Comparison of ENCODE assay signal across 34 mouse cellular contexts in genomic region chr11:107714368-107714767, GRCm38 (mm10). TPM values are rescaled to one million over a fixed set of nuclear protein-coding genes. Genes with fewer than 3 reads are reported as not detected.
DNase-seq lines count a peak whose midpoint lies in the region; ATAC-seq and TF ChIP-seq lines count a peak whose summit lies in the region.
"Had no signal": no experiment of that assay in that cellular context is flagged by ENCODE, and none has a peak within 500 bp of the region (broad histone marks: within the 10 kb centered on the region; RNA-seq: fewer than 3 reads in every experiment).

No protein-coding gene starts in this region.

- H3K4me2 ChIP-seq in hindbrain, postnatal 0 days (ENCODE audit: low read depth, low read length) = no peak overlapping the region
- no peak overlapping the region for H3K4me2 ChIP-seq in hindbrain, embryonic 11.5 days (replicated peaks; ENCODE audit: low read depth, low read length)
- H3K4me2 ChIP-seq: heart, embryonic 15.5 days; hindbrain, embryonic 14.5 days; kidney, embryonic 15.5 days; limb, embryonic 13.5 days; liver, embryonic 12.5 days; midbrain, embryonic 11.5 days; neural tube, embryonic 13.5 days; stomach, embryonic 15.5 days had no signal

- no peak overlapping the region for H3K9ac ChIP-seq in hindbrain, postnatal 0 days (replicated peaks; ENCODE audit: low read length)
- no peak overlapping the region for H3K9ac ChIP-seq in hindbrain, embryonic 11.5 days (ENCODE audit: low read depth, low read length)
- H3K9ac ChIP-seq: heart, embryonic 15.5 days; hindbrain, embryonic 14.5 days; kidney, embryonic 15.5 days; limb, embryonic 13.5 days; liver, embryonic 12.5 days; liver, postnatal 0 days; neural tube, embryonic 13.5 days; stomach, embryonic 15.5 days had no signal

- ATAC-seq in hindbrain, postnatal 0 days = 0 out of 2 replicates have a peak, but pooled peaks have one; percentile 24
- ATAC-seq in hindbrain, embryonic 11.5 days (ENCODE audit: low FRiP score) = no peak
- ATAC-seq: forebrain, embryonic 14.5 days; inflammation-experienced regulatory T-cells, adult 6 months; liver, embryonic 12.5 days; liver, postnatal 0 days had no signal

- no peaks in the 10 kb centered on the region for H3K9me3 ChIP-seq in hindbrain, postnatal 0 days (ENCODE audit: low read length)
- no peaks in the 10 kb centered on the region for H3K9me3 ChIP-seq in hindbrain, embryonic 11.5 days (ENCODE audit: control insufficient read depth, low read length)
- H3K9me3 ChIP-seq: heart, embryonic 15.5 days; kidney, embryonic 15.5 days; liver, embryonic 12.5 days; neural tube, embryonic 13.5 days; stomach, embryonic 15.5 days had no signal

- H3K4me3 ChIP-seq in hindbrain, postnatal 0 days (ENCODE audit: low read length) = no peak overlapping the region
- H3K4me3 ChIP-seq in hindbrain, embryonic 11.5 days (ENCODE audit: low read depth, low read length) = no peak overlapping the region
- H3K4me3 ChIP-seq in C2C12 (ENCODE audit: insufficient read depth, poor library complexity, severe bottlenecking) = no peak overlapping the region
- H3K4me3 ChIP-seq: heart, embryonic 10.5 days; heart, embryonic 15.5 days; kidney, embryonic 15.5 days; layer of hippocampus, adult 2 months; left cerebral cortex, adult 2 months; limb, embryonic 13.5 days; liver, embryonic 12.5 days; neural tube, embryonic 13.5 days; stomach, embryonic 15.5 days had no signal

- WGBS in hindbrain, postnatal 0 days = 64% methylated on average over 7 of the region's 7 CpGs
- 74% methylated on average over 7 of the region's 7 CpGs for WGBS in hindbrain, embryonic 11.5 days

- H3K36me3 ChIP-seq in hindbrain, postnatal 0 days (ENCODE audit: insufficient read depth, low read length) = no peaks in the 10 kb centered on the region
- no peaks in the 10 kb centered on the region for H3K36me3 ChIP-seq in hindbrain, embryonic 11.5 days (ENCODE audit: control insufficient read depth, insufficient read depth, low read length)
- no peaks in the 10 kb centered on the region for H3K36me3 ChIP-seq in C2C12 (ENCODE audit: control insufficient read depth, insufficient read depth)
- H3K36me3 ChIP-seq: G1E; heart, embryonic 10.5 days; heart, embryonic 15.5 days; kidney, embryonic 15.5 days; limb, embryonic 13.5 days; liver, embryonic 12.5 days; neural tube, embryonic 13.5 days; stomach, embryonic 15.5 days had no signal

- no peaks in the 10 kb centered on the region for H3K27me3 ChIP-seq in hindbrain, postnatal 0 days (ENCODE audit: insufficient read depth, low read length)
- H3K27me3 ChIP-seq in hindbrain, embryonic 11.5 days (ENCODE audit: control insufficient read depth, insufficient read depth, low read length) = no peaks in the 10 kb centered on the region
- H3K27me3 ChIP-seq in C2C12 (ENCODE audit: control insufficient read depth, insufficient read depth, insufficient read length) = no peaks in the 10 kb centered on the region
- H3K27me3 ChIP-seq: heart, embryonic 15.5 days; kidney, embryonic 15.5 days; limb, embryonic 13.5 days; neural tube, embryonic 13.5 days; stomach, embryonic 15.5 days had no signal

- peaks cover 5% of the 10 kb centered on the region for H3K79me2 ChIP-seq in C2C12 (ENCODE audit: control insufficient read depth, insufficient read depth)

- no peak overlapping the region for H3ac ChIP-seq in C2C12 (ENCODE audit: control insufficient read depth, insufficient read length, low read depth)

- no peak for DNase-seq in hindbrain, postnatal 0 days (ENCODE audit: low spot score)
- no peak for DNase-seq in hindbrain, embryonic 11.5 days (ENCODE audit: low spot score)
- peak; percentile 36 for DNase-seq in 3134 (ENCODE audit: extremely low read depth, insufficient read length, low spot score)
- DNase-seq in gastrocnemius, postnatal 25 days = peak; percentile 66
- no peak for DNase-seq in heart, adult 8-10 months (ENCODE audit: low spot score)
- DNase-seq in c-Kit-positive CD71-positive TER-119-positive erythroid progenitor cells, embryonic 14.5 days (ENCODE audit: low spot score) = no peak
- DNase-seq in adrenal gland, postnatal 25 days = no peak
- DNase-seq: adrenal gland, adult 8-10 months; cerebellum, adult 11 months; cerebellum, adult 9-11 months; kidney, adult 11 months; kidney, postnatal 36 days; liver, postnatal 0 days; thymus, postnatal 14 days had no signal

- H3K79me3 ChIP-seq in C2C12 (ENCODE audit: low read depth) = no peaks in the 10 kb centered on the region

- no peak for TF ChIP-seq CTCF in hindbrain, postnatal 0 days (IDR thresholded peaks at IDR 0.05; ENCODE audit: low read depth)
- TF ChIP-seq CTCF in C2C12 (IDR thresholded peaks at IDR 0.05; ENCODE audit: control insufficient read depth, insufficient read depth, insufficient read length) = no peak

- H3K27ac ChIP-seq in hindbrain, postnatal 0 days = no peak overlapping the region
- H3K27ac ChIP-seq in hindbrain, embryonic 11.5 days (ENCODE audit: low read depth, low read length) = no peak overlapping the region
- H3K27ac ChIP-seq: heart, embryonic 10.5 days; heart, embryonic 15.5 days; hindbrain, embryonic 14.5 days; kidney, embryonic 15.5 days; layer of hippocampus, adult 2 months; left cerebral cortex, adult 2 months; limb, embryonic 13.5 days; liver, embryonic 12.5 days; macrophage; neural tube, embryonic 13.5 days; stomach, embryonic 15.5 days had no signal

- H3K4me1 ChIP-seq in hindbrain, postnatal 0 days (ENCODE audit: insufficient read depth, low read length) = no peaks in the 10 kb centered on the region
- H3K4me1 ChIP-seq in hindbrain, embryonic 11.5 days (replicated peaks; ENCODE audit: control insufficient read depth, insufficient read depth, low read length) = no peaks in the 10 kb centered on the region
- H3K4me1 ChIP-seq: heart, embryonic 10.5 days; heart, embryonic 15.5 days; liver, embryonic 12.5 days; stomach, embryonic 15.5 days had no signal

TF ChIP-seq in C2C12, 6 proteins besides CTCF, POLR2A, EP300 and RAD21:
- TF ChIP-seq USF1 (IDR thresholded peaks at IDR 0.05; ENCODE audit: low read depth) (peak; percentile 36), MYOG (IDR thresholded peaks at IDR 0.05; ENCODE audit: control insufficient read depth, extremely low read depth, insufficient read length) (no peak), CEBPB (IDR thresholded peaks at IDR 0.05; ENCODE audit: low read depth) (no peak), MYOD1 (IDR thresholded peaks at IDR 0.05; ENCODE audit: control insufficient read depth, insufficient read length, low read depth) (peak; percentile 91), MAX (IDR thresholded peaks at IDR 0.05) (peak; percentile 80)

RNA-seq across cellular contexts. Expression of gene Cacng1, which starts 2.0 kb away (rescaled TPM):
- 0.89 and 1.1 TPM in 2 replicates for total RNA-seq in hindbrain, postnatal 0 days (2014; rRNA removed)
- 0.66 and 0.68 TPM in 2 replicates for polyA plus RNA-seq in hindbrain, postnatal 0 days (2015; fragmentation: Nextera tagmentation; extraction: Ambion mirVana)
- polyA plus RNA-seq in hindbrain, embryonic 11.5 days (2014; fragmentation: Nextera tagmentation; extraction: Ambion mirVana) = 0.36 and 0.43 TPM in 2 replicates
- polyA plus RNA-seq in C2C12 (2012; fragmentation: generic; extraction: Trizol) = 158 TPM
- 100 to 1,000 TPM; 226 to 264 TPM for total RNA-seq in gastrocnemius, postnatal 25 days (2021)
- under 1 TPM in 1 of 4 experiments, not detected in 3; 0.31 TPM for total RNA-seq in heart, adult 8-10 months (2022)
- total RNA-seq in adrenal gland, postnatal 25 days (2021) = not detected in 2 replicates
- total RNA-seq: common myeloid progenitor, adult 5-6 weeks; G1E; heart, postnatal 25 days; layer of hippocampus, adult 2 months; layer of hippocampus, postnatal 14 days; left cerebral cortex, adult 2 months; left cerebral cortex, postnatal 25 days had no signal
- polyA plus RNA-seq: heart, embryonic 10.5 days; inflammation-experienced regulatory T-cells, adult 6 months; liver, embryonic 12.5 days; macrophage had no signal

Comparison
In these comparisons a context has a peak if more than half of its experiments do, and no peak if none do; other contexts are left out.
1. DNase-seq: peak in 3134 (single experiment) and gastrocnemius, postnatal 25 days (single experiment); none in hindbrain, postnatal 0 days (single experiment), hindbrain, embryonic 11.5 days (single experiment), heart, adult 8-10 months (single experiment), c-Kit-positive CD71-positive TER-119-positive erythroid progenitor cells, embryonic 14.5 days (single experiment) and adrenal gland, postnatal 25 days (single experiment).
2. RNA of gene Cacng1, which starts 2.0 kb away (total RNA-seq): 226 to 264 TPM in gastrocnemius, postnatal 25 days; 0.89 to 1.1 TPM in hindbrain, postnatal 0 days, 0.31 TPM in heart, adult 8-10 months and not detected in adrenal gland, postnatal 25 days; every median in the first group is over 100 times any median in the second.